Mouse (Mus musculus) kidney, postnatal 0 days (tissue): ENCODE data around the gene Abca14. TPM values are rescaled to one million over a fixed set of nuclear protein-coding genes. Genes with fewer than 3 reads are reported as not detected.

Experiments
- ATAC-seq: fragments of 200-750 bp; cut with Nextera tagmentation; replicated peaks from 2 replicates; pipeline ENCODE4 v1.8.0; 2017; ENCODE audit warnings: low read depth, moderate number of reproducible peaks, moderate TSS enrichment, moderate library complexity; ENCODE audit not compliant: low FRiP score
- DNase-seq: peaks from one replicate; pipeline ENCODE4 v3.0.0-alpha.2; 2016; ENCODE audit warnings: low spot score
- H3K27ac ChIP-seq: fragments of 300-500 bp; sonication (generic); 2 replicates; pipeline ENCODE4 v1.5.1; 2014; ENCODE audit warnings: mild to moderate bottlenecking
- H3K27me3 ChIP-seq: fragments of 300-500 bp; sonication (generic); 2 replicates; pipeline ENCODE4 v1.6.1; 2014; ENCODE audit warnings: low read length, mixed read lengths; ENCODE audit not compliant: insufficient read depth
- H3K36me3 ChIP-seq: fragments of 300-500 bp; sonication (generic); 2 replicates; pipeline ENCODE4 v1.6.1; 2014; ENCODE audit warnings: low read length, mixed read lengths; ENCODE audit not compliant: insufficient read depth
- H3K4me1 ChIP-seq: fragments of 300-500 bp; sonication (generic); replicated peaks from 2 replicates; pipeline ENCODE4 v1.6.1; 2014; ENCODE audit warnings: antibody characterized with exemption, low read length, mixed read lengths; ENCODE audit not compliant: insufficient read depth
- H3K4me2 ChIP-seq: fragments of 300-500 bp; sonication (generic); 2 replicates; pipeline ENCODE4 v1.6.1; 2014; ENCODE audit warnings: mild to moderate bottlenecking, low read length, moderate library complexity, mixed read lengths
- H3K4me3 ChIP-seq: fragments of 300-500 bp; sonication (generic); replicated peaks from 2 replicates; pipeline ENCODE4 v1.5.1; 2014; ENCODE audit warnings: low read depth, low read length
- H3K9ac ChIP-seq: fragments of 300-500 bp; sonication (generic); 2 replicates; pipeline ENCODE4 v1.6.1; 2014; ENCODE audit warnings: low read depth, low read length
- H3K9me3 ChIP-seq: fragments of 300-500 bp; sonication (generic); replicated peaks from 2 replicates; pipeline ENCODE4 v1.6.1; 2016; ENCODE audit warnings: low read length, inconsistent platforms, mixed read lengths
- CTCF ChIP-seq: IDR thresholded peaks from 2 replicates; pipeline ENCODE4 v1.5.1; 2016; ENCODE audit warnings: antibody characterized with exemption, low read depth, mild to moderate bottlenecking, moderate library complexity
- WGBS: fragments of 180-500 bp; shearing (Covaris S2); extraction: QIAGEN DNeasy Blood & Tissue Kit; methylation state at CpG from one replicate; pipeline ENCODE4 v1.1.7; 2014; 5-methylcytosine and 5-hydroxymethylcytosine counted together
- polyA plus RNA-seq: library from polyadenylated mRNA; unstranded; fragments of >200 nt; fragmentation: Nextera tagmentation; extraction: Ambion mirVana; gene quantifications from 2 replicates; pipeline ENCODE4 v1.2.1, GENCODE M21; 2015

Abca14 gene
- polyA plus RNA-seq, 1 experiment from 2014 or later: 0.17 TPM

DNA sequence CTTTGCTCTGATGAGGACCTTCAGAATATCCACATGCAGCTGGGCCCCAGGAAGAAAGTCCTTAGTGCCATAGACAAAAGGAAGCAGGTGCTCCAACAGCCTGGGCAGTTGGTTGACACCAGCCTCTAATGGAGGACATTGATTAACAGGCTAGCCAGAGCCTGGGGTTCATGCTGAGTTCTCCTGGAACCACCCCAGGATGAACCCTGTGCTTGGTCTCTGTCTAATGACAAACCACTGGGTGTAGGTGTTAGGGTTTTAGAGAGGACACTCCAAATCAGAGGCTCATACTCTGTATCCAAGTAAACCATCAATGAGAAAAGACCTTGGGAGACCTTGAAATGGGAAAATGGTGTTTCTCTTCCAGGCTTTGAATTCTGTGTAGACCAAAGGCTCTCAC lies 20.9 kb upstream of the Abca14 start:
- Histone ChIP-seq H3K4me3 (no peak overlapping the region), H3K36me3 (no peaks in the 10 kb centered on the region)
- no peak for DNase-seq

DNA sequence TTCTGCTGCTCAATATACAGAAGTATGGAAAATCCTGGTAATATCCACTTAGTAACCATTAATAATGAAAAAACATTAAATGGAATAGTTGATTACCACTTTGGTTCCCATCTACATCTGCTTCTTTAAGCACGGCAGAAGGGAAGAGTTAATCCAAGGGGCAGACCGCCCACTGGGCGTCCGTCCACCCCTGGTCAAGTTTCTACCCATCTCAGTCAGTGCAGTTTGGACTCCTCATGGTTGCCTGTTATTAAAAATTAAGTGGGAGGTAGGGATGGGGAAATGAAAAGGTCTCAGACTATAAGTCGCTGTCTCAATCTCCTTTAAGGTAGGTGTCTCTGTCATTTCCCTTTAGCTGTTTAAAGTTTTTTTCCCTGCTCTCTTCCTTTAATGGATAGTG lies 14.8 kb upstream of the Abca14 start:
- DNase-seq (no peak), ATAC-seq (0 out of 2 replicates have a peak, but pooled peaks have one; percentile 5)
- Histone ChIP-seq H3K36me3 (no peaks in the 10 kb centered on the region), H3K4me2 (no peak overlapping the region), H3K4me1 (no peaks in the 10 kb centered on the region), H3K27me3 (no peaks in the 10 kb centered on the region), H3K4me3 (no peak overlapping the region), H3K9ac (no peak overlapping the region), H3K27ac (no peak overlapping the region), H3K9me3 (no peaks in the 10 kb centered on the region)
- 79% methylated on average over 5 of the region's 5 CpGs for WGBS
- no peak for TF ChIP-seq CTCF

More for the DNA sequence above, 20.9 kb upstream of the Abca14 start:
- TF ChIP-seq CTCF: no peak
- Histone ChIP-seq H3K27ac (no peak overlapping the region), H3K4me1 (no peaks in the 10 kb centered on the region), H3K9me3 (no peaks in the 10 kb centered on the region), H3K9ac (no peak overlapping the region), H3K27me3 (no peaks in the 10 kb centered on the region), H3K4me2 (no peak overlapping the region)
- ATAC-seq: no peak

DNA sequence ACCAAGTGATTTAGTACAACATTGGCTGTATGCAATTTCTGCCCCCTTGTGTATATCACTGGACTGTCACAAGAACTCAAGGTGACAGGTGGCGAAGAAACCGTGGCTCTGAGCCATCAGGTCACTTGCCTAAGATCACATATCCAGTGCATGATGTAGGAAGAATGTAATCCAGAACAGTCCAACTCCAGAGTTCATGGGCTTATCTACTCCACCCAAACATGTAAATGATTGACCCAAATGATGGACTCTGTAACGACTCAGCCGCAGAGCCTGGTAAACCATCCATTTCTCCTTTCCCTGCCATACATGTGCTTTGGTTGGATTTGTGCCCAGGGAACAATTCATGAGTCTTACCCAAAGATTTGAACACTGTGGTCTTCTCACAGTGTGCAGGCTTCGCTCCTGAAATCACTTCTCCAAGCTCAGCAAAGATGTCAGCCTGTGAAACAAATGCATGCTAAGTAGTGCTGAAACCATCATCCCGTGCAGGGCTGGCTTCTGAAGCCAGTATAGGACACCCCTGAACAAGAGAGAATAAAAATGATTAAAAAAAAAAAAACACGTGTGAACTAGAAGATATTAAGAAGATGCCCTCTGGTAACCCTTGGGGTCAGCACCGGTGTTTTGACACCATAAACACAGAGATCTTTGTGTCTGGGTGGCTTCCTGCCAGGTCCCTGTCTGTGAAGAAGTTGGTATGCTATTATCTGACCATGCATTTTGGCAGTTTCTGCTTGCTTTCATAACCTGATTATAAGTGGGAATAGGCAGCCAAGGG lies 14.2 kb upstream of the Abca14 start:
- Histone ChIP-seq H3K27me3 (no peaks in the 10 kb centered on the region), H3K9ac (no peak overlapping the region), H3K36me3 (no peaks in the 10 kb centered on the region), H3K4me3 (no peak overlapping the region), H3K9me3 (no peaks in the 10 kb centered on the region), H3K4me2 (no peak overlapping the region), H3K4me1 (no peaks in the 10 kb centered on the region), H3K27ac (0 out of 2 replicates have a peak overlapping the region, but pooled peaks have one; percentile 13)
- peak; percentile 85 for ATAC-seq
- peak; percentile 26; the same call in 1 of the 2 replicates for TF ChIP-seq CTCF
- DNase-seq: peak; percentile 21
- WGBS: 54% methylated on average over 8 of the region's 8 CpGs

DNA sequence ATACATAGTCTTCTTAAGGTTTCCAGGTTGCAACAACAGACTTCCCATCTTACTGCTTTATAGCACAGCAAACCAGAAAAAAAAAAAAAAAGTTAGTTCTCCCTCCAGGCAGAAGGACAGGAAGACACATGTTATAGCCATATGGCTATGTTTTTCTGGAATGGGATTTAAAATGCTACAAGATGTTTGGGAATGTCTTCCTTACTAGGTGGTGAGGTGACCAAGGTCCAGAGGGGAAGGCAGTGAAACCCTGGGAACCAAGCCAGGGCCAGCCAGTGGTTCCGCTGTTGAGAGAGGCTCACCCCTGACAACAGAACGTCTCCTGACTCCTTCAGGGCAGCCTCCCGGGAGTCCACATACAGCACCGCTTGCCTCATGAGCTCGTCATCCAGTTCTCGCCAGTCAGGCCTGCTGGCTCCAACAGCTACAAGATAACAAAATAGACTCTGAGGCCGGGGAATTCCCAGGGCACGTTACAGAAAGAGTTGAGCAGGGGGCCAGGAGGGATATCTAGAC lies 13.6 kb upstream of the Abca14 start:
- Histone ChIP-seq H3K9ac (no peak overlapping the region), H3K36me3 (no peaks in the 10 kb centered on the region), H3K27ac (0 out of 2 replicates have a peak overlapping the region, but pooled peaks have one; percentile 13), H3K4me2 (no peak overlapping the region), H3K27me3 (no peaks in the 10 kb centered on the region), H3K9me3 (no peaks in the 10 kb centered on the region), H3K4me3 (no peak overlapping the region), H3K4me1 (no peaks in the 10 kb centered on the region)
- no peak for TF ChIP-seq CTCF
- ATAC-seq (peak; percentile 69), DNase-seq (no peak)
- WGBS: 47% methylated on average over 8 of the region's 8 CpGs

DNA sequence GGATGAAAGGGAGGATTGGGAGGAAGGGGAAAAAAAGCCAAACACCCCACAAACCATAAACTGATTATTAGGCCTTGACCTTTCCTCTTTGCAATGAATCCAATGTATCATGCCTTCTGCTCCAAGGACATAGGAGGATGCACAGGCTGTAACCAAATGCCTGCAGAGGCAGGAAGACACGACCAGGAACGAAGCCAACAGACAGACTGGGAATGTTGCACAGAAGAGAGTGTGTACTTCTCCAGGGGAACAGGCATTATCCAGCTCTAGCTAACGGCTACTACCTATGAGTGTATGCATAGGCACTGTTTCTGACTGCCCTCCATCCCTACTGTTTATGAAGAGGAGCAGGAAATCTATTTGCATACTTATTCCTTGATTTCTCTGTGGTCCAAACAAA lies 11.6 kb upstream of the Abca14 start:
- ATAC-seq (no peak), DNase-seq (no peak)
- Histone ChIP-seq H3K4me1 (no peaks in the 10 kb centered on the region), H3K9me3 (no peaks in the 10 kb centered on the region), H3K4me2 (no peak overlapping the region), H3K9ac (no peak overlapping the region), H3K4me3 (no peak overlapping the region), H3K27ac (no peak overlapping the region), H3K36me3 (no peaks in the 10 kb centered on the region), H3K27me3 (no peaks in the 10 kb centered on the region)
- no peak for TF ChIP-seq CTCF
- WGBS: 41% methylated on average over 3 of the region's 3 CpGs

DNA sequence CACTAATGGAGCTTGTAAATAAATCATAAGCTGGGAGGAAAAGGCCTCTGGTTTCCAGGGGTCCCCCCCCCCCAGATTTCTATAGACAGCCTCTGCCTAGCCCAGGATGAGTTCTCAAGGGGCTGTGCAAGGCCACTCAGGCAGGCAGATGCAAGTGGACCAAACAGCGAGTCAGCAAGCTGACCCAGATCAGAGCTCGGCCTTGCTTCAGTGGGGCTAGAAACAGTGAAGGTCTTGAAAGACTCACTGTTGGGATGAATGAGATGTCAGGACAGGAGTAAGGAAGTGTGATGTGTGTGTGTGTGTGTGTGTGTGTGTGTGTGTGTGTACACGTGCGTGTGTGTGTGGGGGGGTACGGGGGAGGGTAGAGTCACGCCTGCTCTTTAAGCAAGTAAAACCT lies 10.9 kb upstream of the Abca14 start:
- Histone ChIP-seq H3K27ac (no peak overlapping the region), H3K9ac (no peak overlapping the region), H3K9me3 (no peaks in the 10 kb centered on the region), H3K27me3 (no peaks in the 10 kb centered on the region), H3K4me3 (no peak overlapping the region), H3K36me3 (no peaks in the 10 kb centered on the region), H3K4me1 (no peaks in the 10 kb centered on the region), H3K4me2 (no peak overlapping the region)
- no peak for DNase-seq
- no peak for ATAC-seq
- WGBS: 75% methylated on average over 6 of the region's 6 CpGs
- no peak for TF ChIP-seq CTCF
